ENCODE assay signal across 14 mouse cellular contexts in the genomic region with DNA sequence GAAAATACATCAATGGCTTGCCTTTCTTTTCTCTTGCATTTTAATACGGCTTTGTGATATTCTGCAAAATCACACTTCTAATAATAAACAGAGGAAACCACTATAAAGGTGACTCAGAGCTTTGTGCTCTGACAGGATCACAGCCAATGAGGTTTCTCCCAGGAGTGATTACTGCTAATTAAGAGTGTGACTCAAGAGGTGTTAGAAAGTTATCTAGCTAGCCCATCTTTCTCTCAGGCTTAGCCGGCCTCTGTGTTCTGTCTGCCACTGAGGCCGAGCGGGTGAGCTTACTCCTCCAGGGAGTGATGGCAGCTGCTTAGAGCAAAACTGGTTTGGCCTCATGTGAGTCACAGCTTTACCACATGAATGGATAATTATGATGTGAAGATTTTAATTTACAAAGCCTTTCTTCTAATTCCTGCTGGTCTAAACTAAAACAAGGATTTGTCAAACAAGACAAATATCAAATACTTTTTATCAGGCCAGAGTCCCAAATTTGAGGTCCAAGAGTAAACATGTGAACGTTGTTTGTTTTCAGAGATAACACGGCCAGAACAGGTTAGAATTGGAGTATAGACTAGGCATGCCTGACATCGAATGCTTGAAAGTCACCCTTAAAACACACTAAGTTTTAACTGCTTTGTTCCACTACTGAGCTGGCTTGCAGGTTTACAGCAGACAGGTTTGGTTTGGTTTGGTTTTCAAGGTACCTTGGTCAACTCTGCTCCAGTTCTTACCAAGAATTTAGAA. TPM values are rescaled to one million over a fixed set of nuclear protein-coding genes. Genes with fewer than 3 reads are reported as not detected.
DNase-seq lines count a peak whose midpoint lies in the region; ATAC-seq and TF ChIP-seq lines count a peak whose summit lies in the region.
"Had no signal": no experiment of that assay in that cellular context is flagged by ENCODE, and none has a peak within 500 bp of the region (broad histone marks: within the 10 kb centered on the region; RNA-seq: fewer than 3 reads in every experiment).

No protein-coding gene starts in this region.

- no peaks in the 10 kb centered on the region for H3K79me2 ChIP-seq in MEL (ENCODE audit: control insufficient read depth, insufficient read depth, low read length, poor library complexity)

- no peak for DNase-seq in kidney, adult 18-20 months
- DNase-seq in 3134 (ENCODE audit: extremely low read depth, insufficient read length, low spot score) (peak; percentile 26), MEL (ENCODE audit: low read depth, low spot score) (peak; percentile 75)
- DNase-seq in heart, postnatal 4 days = no peak
- no peak for DNase-seq in retina, postnatal 1 day
- DNase-seq in spleen, postnatal 14 days (ENCODE audit: low spot score in 2 of 2) = no peak
- DNase-seq: adrenal gland, postnatal 25 days; heart, postnatal 10 days; lung, postnatal 10 days; midbrain, embryonic 14.5 days; spleen, adult 18-20 months had no signal

- no peaks in the 10 kb centered on the region for H3K9me3 ChIP-seq in kidney, embryonic 14.5 days (ENCODE audit: control insufficient read depth, low read length)
- no peaks in the 10 kb centered on the region for H3K9me3 ChIP-seq in MEL (replicated peaks; ENCODE audit: insufficient read depth, low read length)
- H3K9me3 ChIP-seq in liver, embryonic 12.5 days (replicated peaks) = no peaks in the 10 kb centered on the region
- H3K9me3 ChIP-seq: neural tube, embryonic 12.5 days had no signal

- no peak for TF ChIP-seq RAD21 in MEL (IDR thresholded peaks at IDR 0.05; ENCODE audit: low read depth, low read length)

- 58% methylated on average over 7 of the region's 7 CpGs for WGBS in kidney, embryonic 14.5 days
- WGBS in liver, embryonic 12.5 days (ENCODE audit: insufficient replicate concordance) = 37% methylated on average over 7 of the region's 7 CpGs

- no peak overlapping the region for H3K4me2 ChIP-seq in kidney, embryonic 14.5 days (replicated peaks; ENCODE audit: low read depth, low read length)
- no peak overlapping the region for H3K4me2 ChIP-seq in liver, embryonic 12.5 days
- H3K4me2 ChIP-seq: neural tube, embryonic 12.5 days had no signal

- TF ChIP-seq CTCF in MEL (IDR thresholded peaks at IDR 0.05 in 2 of 3, conservative IDR thresholded peaks at IDR 0.05 in 1 of 3; ENCODE audit: control insufficient read depth in 1 of 3, insufficient read depth in 1 of 3, low read depth in 2 of 3, low read length in 3 of 3, poor library complexity in 1 of 3, severe bottlenecking in 1 of 3) = no peak

- peaks cover 5% of the 10 kb centered on the region; the same call in 1 of the 2 replicates for H3K4me1 ChIP-seq in kidney, embryonic 14.5 days (ENCODE audit: control insufficient read depth, insufficient read depth, low read length)
- peaks cover 14 to 18% of the 10 kb centered on the region in 2 experiments for H3K4me1 ChIP-seq in MEL (ENCODE audit: control insufficient read depth in 1 of 2, insufficient read depth in 2 of 2, low read length in 2 of 2)
- peaks cover 15% of the 10 kb centered on the region for H3K4me1 ChIP-seq in liver, embryonic 12.5 days

- H3K36me3 ChIP-seq in kidney, embryonic 14.5 days (ENCODE audit: control insufficient read depth, insufficient read depth, low read length) = no peaks in the 10 kb centered on the region
- peaks cover 0 to 12% of the 10 kb centered on the region in 2 experiments; a peak in 2 of 4 replicates for H3K36me3 ChIP-seq in MEL (ENCODE audit: control insufficient read depth in 1 of 2, insufficient read depth in 2 of 2, low read length in 2 of 2)
- H3K36me3 ChIP-seq in liver, embryonic 12.5 days = no peaks in the 10 kb centered on the region
- H3K36me3 ChIP-seq: neural tube, embryonic 12.5 days had no signal

- TF ChIP-seq POLR2A in MEL (IDR thresholded peaks at IDR 0.05; ENCODE audit: control insufficient read depth in 1 of 2, insufficient read depth in 1 of 2, low read depth in 1 of 2, low read length in 2 of 2, poor library complexity in 1 of 2) = no peak

- no peak overlapping the region for H3K4me3 ChIP-seq in kidney, embryonic 14.5 days (ENCODE audit: low read length)
- no peak overlapping the region for H3K4me3 ChIP-seq in MEL (ENCODE audit: control insufficient read depth in 1 of 2, insufficient read depth in 1 of 2, low read depth in 2 of 2, low read length in 2 of 2)
- no peak overlapping the region for H3K4me3 ChIP-seq in liver, embryonic 12.5 days
- H3K4me3 ChIP-seq: neural tube, embryonic 12.5 days had no signal

- H3K27me3 ChIP-seq in kidney, embryonic 14.5 days (ENCODE audit: control insufficient read depth, insufficient read depth, low read length) = no peaks in the 10 kb centered on the region
- no peaks in the 10 kb centered on the region for H3K27me3 ChIP-seq in MEL (ENCODE audit: control insufficient read depth in 1 of 2, insufficient read depth in 2 of 2, low read length in 2 of 2)
- H3K27me3 ChIP-seq in liver, embryonic 12.5 days (replicated peaks) = peaks cover 14% of the 10 kb centered on the region
- H3K27me3 ChIP-seq: neural tube, embryonic 12.5 days had no signal

- peak in 1 of 2 experiments; percentile 63; a peak in 2 of 4 replicates for TF ChIP-seq EP300 in MEL (IDR thresholded peaks at IDR 0.05; ENCODE audit: low read depth in 1 of 2, low read length in 2 of 2)

- no peak for ATAC-seq in kidney, embryonic 14.5 days (ENCODE audit: low FRiP score, low TSS enrichment)
- peak; percentile 44; the same call in 1 of the 2 replicates for ATAC-seq in liver, embryonic 12.5 days

- H3K27ac ChIP-seq in kidney, embryonic 14.5 days (ENCODE audit: low read depth, low read length) = 0 out of 2 replicates have a peak overlapping the region, but pooled peaks have one; percentile 8
- H3K27ac ChIP-seq in MEL (ENCODE audit: control insufficient read depth, low read depth, low read length) = 0 out of 2 replicates have a peak overlapping the region, but pooled peaks have one; percentile 2
- no peak overlapping the region for H3K27ac ChIP-seq in liver, embryonic 12.5 days
- H3K27ac ChIP-seq: neural tube, embryonic 12.5 days had no signal

- no peak overlapping the region for H3K9ac ChIP-seq in kidney, embryonic 14.5 days (ENCODE audit: low read depth, low read length)
- H3K9ac ChIP-seq in MEL (ENCODE audit: control insufficient read depth, low read depth, low read length, poor library complexity, severe bottlenecking) = no peak overlapping the region
- no peak overlapping the region for H3K9ac ChIP-seq in liver, embryonic 12.5 days
- H3K9ac ChIP-seq: neural tube, embryonic 12.5 days had no signal

TF ChIP-seq in MEL, 35 proteins besides CTCF, POLR2A, EP300 and RAD21 (continues in another document):
- TF ChIP-seq MAX (IDR thresholded peaks at IDR 0.05; ENCODE audit: low read length) (no peak; the same call in 1 of the 2 replicates), MAZ (IDR thresholded peaks at IDR 0.05; ENCODE audit: low read depth, low read length) (no peak), MEF2A (IDR thresholded peaks at IDR 0.05; ENCODE audit: extremely low read depth, insufficient replicate concordance, low read depth, low read length, poor library complexity, severe bottlenecking) (0 out of 2 replicates have a peak, but pooled peaks have one; percentile 5), ZC3H11A (IDR thresholded peaks at IDR 0.05; ENCODE audit: low read depth, low read length) (no peak), SIN3A (IDR thresholded peaks at IDR 0.05; ENCODE audit: low read length) (no peak), KAT2A (conservative IDR thresholded peaks at IDR 0.05; ENCODE audit: low read depth, low read length) (no peak), MYB (IDR thresholded peaks at IDR 0.05; ENCODE audit: low read depth, low read length) (no peak), GATA1 (IDR thresholded peaks at IDR 0.05; ENCODE audit: low read depth, low read length) (peak; percentile 94), BHLHE40 (IDR thresholded peaks at IDR 0.05; ENCODE audit: borderline replicate concordance, low read depth, low read length) (peak; percentile 46; the same call in 1 of the 2 replicates), TCF12 (IDR thresholded peaks at IDR 0.05; ENCODE audit: low read depth, low read length) (no peak), UBTF (IDR thresholded peaks at IDR 0.05; ENCODE audit: borderline replicate concordance, insufficient read depth, low read depth, low read length) (no peak), MYC (IDR thresholded peaks at IDR 0.05; ENCODE audit: low read depth, low read length) (0 out of 2 replicates have a peak, but pooled peaks have one; percentile 9), CHD2 (IDR thresholded peaks at IDR 0.05; ENCODE audit: low read length) (no peak), ELF1 (IDR thresholded peaks at IDR 0.05; ENCODE audit: low read depth, low read length) (no peak), E2F4 (IDR thresholded peaks at IDR 0.05; ENCODE audit: borderline replicate concordance, low read depth, low read length) (no peak), NELFE (IDR thresholded peaks at IDR 0.05; ENCODE audit: low read depth, low read length) (no peak), TBP (IDR thresholded peaks at IDR 0.05; ENCODE audit: low read depth, low read length) (0 out of 2 replicates have a peak, but pooled peaks have one; percentile 19), ZNF384 (IDR thresholded peaks at IDR 0.05; ENCODE audit: low read depth, low read length) (no peak), GABPA (IDR thresholded peaks at IDR 0.05; ENCODE audit: low read depth, low read length) (no peak), MXI1 (IDR thresholded peaks at IDR 0.05; ENCODE audit: low read depth, low read length) (no peak), JUND (IDR thresholded peaks at IDR 0.05; ENCODE audit: low read depth, low read length) (peak; percentile 42; the same call in 1 of the 2 replicates), USF1 (IDR thresholded peaks at IDR 0.05; ENCODE audit: low read depth, low read length) (no peak), TAL1 (IDR thresholded peaks at IDR 0.05; ENCODE audit: low read length) (no peak), NRF1 (IDR thresholded peaks at IDR 0.05; ENCODE audit: insufficient read depth, low read depth, low read length, poor library complexity, severe bottlenecking) (no peak), POLR2AphosphoS2 (IDR thresholded peaks at IDR 0.05; ENCODE audit: low read length) (no peak), ETS1 (IDR thresholded peaks at IDR 0.05; ENCODE audit: low read depth, low read length) (peak; percentile 67; the same call in 1 of the 2 replicates), RCOR1 (IDR thresholded peaks at IDR 0.05; ENCODE audit: low read depth, low read length) (peak; percentile 48; the same call in 1 of the 2 replicates), SMC3 (IDR thresholded peaks at IDR 0.05; ENCODE audit: low read depth, low read length) (no peak)

RNA-seq across cellular contexts. Expression of gene Aplp2, which starts 6.2 kb away (rescaled TPM):
- polyA plus RNA-seq in kidney, embryonic 14.5 days (2014; fragmentation: Nextera tagmentation; extraction: Ambion mirVana) = 179 and 315 TPM in 2 replicates
- total RNA-seq in MEL (2012; rRNA removed) = 33.5 and 37.6 TPM in 2 replicates
- 10 to 100 TPM in 1 of 2 experiments, not detected in 1; 60.6 TPM for polyA plus RNA-seq in MEL (2012; ENCODE audit: insufficient read depth in 1 of 2, insufficient read length in 2 of 2, low read depth in 1 of 2, low replicate concordance in 2 of 2, missing spikeins in 1 of 2)
- 210 and 212 TPM in 2 replicates for polyA plus RNA-seq in liver, embryonic 12.5 days (2016; fragmentation: Nextera tagmentation; extraction: Ambion mirVana)
- total RNA-seq in heart, postnatal 4 days (2021) = 100 to 1,000 TPM; 311 to 312 TPM

Comparison
In these comparisons a context has a peak if more than half of its experiments do, and no peak if none do; other contexts are left out.
1. DNase-seq: peak in 3134 (single experiment) and MEL (single experiment); none in kidney, adult 18-20 months (single experiment), heart, postnatal 4 days (single experiment), retina, postnatal 1 day (single experiment) and spleen, postnatal 14 days (0 of 2).